Mouse (Mus musculus): ENCODE data around the gene Mapk11. TPM values are rescaled to one million over a fixed set of nuclear protein-coding genes. Genes with fewer than 3 reads are reported as not detected.

Mapk11 gene
- total RNA-seq, 1 experiment from 2014 or later = 47.4 TPM

GRCm38 (mm10) chr15:89146537-89146936 lies 2.9 kb downstream of the Mapk11 start:
- ATAC-seq (ENCODE audit: extremely low read depth, insufficient number of reproducible peaks, low FRiP score, poor library complexity, severe bottlenecking) = peak; percentile 21; the same call in 1 of the 2 replicates

GRCm38 (mm10) chr15:89145813-89146350 lies 3.5 kb downstream of the Mapk11 start:
- ATAC-seq (ENCODE audit: extremely low read depth, insufficient number of reproducible peaks, low FRiP score, poor library complexity, severe bottlenecking) = no peak

DNA sequence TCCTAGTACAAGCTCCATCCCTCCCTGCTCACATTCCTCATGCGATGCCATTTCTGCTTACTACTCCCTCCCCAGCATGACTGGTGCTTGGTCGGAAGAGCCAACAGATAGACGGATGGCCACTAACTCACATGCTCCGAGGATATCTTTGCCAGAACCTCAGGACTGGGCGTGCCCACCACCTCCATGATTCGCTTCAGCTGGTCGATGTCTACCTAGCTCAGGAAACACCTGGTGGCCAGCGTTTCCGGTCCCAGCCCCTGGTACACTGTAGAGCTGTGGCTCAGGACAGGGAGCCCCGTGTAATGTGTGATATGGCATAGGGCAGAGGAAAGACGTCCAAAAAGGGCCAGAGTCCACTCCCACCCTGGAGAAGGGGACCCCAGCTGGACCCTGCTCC lies 4.5 kb downstream of the Mapk11 start:
- ATAC-seq (ENCODE audit: extremely low read depth, insufficient number of reproducible peaks, low FRiP score, poor library complexity, severe bottlenecking) = no peak

DNA sequence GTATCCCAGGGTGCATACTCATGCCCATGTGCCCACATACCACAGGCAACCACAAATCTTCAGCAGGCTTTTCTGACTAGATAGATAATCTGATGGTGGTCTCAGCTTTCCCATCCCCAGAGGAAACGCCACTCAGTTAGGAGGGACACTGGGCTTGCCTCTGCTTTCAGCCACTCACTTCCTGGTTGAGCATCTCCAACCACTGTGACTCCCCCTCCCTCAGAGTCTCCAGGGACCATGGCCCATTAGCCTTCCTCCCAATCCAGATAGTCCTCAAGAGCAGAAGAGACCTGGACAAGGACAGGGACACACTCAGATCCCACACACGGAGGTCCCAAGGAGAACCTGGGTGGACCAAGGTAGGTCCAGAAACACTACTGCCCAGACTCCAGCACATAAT lies 6.3 kb downstream of the Mapk11 start:
- ATAC-seq (ENCODE audit: extremely low read depth, insufficient number of reproducible peaks, low FRiP score, poor library complexity, severe bottlenecking) = no peak

- ATAC-seq (ENCODE audit: extremely low read depth, insufficient number of reproducible peaks, low FRiP score, poor library complexity, severe bottlenecking) = no peak
Measured at GRCm38 (mm10) chr15:89141905-89142304, 7.5 kb downstream of the Mapk11 start.

DNA sequence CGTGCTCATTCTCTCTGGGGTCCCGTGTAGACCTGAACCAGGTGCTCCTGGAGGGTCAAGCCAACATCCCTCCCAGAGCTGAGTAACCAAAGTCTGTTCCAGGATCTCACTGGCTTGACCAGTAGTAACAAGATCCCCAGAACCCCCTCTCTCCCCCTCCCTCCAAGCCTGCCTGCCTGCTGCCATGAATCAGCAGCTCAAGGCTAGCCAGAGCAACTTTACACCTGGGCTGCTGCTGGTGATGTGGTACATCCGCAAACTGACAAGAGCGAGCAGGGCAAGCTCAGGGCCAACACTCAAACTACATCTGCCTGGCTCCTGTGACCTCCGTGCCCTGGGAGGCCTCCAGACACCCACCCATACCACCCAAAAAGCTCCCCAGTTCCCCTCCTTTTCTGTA lies 8.0 kb downstream of the Mapk11 start:
- ATAC-seq (ENCODE audit: extremely low read depth, insufficient number of reproducible peaks, low FRiP score, poor library complexity, severe bottlenecking) = no peak

GRCm38 (mm10) chr15:89140659-89141252 lies 8.7 kb downstream of the Mapk11 start, which contains the start of gene Mapk12:
Gene Mapk12, minus strand, starts transcription at chr15:89140703.
- ATAC-seq (ENCODE audit: extremely low read depth, insufficient number of reproducible peaks, low FRiP score, poor library complexity, severe bottlenecking) = no peak

GRCm38 (mm10) chr15:89140048-89140658 lies 9.3 kb downstream of the Mapk11 start:
- no peak for ATAC-seq (ENCODE audit: extremely low read depth, insufficient number of reproducible peaks, low FRiP score, poor library complexity, severe bottlenecking)

DNA sequence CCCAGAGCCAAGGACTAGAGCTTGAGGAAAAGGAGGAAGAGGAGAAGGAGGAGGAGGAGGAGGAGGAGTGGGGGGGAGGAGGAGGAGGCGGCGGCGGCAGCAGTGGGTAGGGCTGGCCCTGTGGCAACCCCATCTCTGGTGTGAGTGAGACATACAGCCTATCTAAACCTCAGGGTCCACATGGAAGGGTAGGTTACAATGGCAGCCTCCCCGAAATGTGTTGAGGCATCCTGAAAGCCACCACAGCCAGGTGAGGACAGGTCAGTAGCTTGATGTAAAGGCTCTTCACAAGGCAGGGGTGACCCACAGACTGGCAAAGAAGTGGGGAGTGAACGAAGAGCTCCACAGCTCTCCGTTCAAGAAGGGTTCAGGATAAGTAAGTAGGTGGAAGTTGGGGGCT lies 10.9 kb downstream of the Mapk11 start:
- ATAC-seq (ENCODE audit: extremely low read depth, insufficient number of reproducible peaks, low FRiP score, poor library complexity, severe bottlenecking) = no peak

DNA sequence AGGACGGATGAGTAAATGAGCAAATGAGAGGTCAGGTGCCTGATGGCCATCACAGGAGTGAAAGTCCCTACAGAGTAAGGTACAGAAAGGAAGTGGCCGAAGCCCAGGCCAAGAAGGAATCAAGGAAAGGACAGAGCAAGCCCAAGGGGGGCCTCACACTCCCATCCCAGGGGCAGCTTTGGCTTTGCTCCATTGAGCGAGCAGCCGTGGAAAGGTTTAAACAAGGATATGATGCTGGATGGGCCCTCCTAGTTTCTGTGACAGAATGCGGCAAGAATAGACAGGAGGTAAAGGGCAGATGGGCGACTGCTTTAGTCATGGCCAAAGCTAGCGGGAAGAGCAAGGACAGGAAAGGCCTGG lies 11.4 kb downstream of the Mapk11 start:
- ATAC-seq (ENCODE audit: extremely low read depth, insufficient number of reproducible peaks, low FRiP score, poor library complexity, severe bottlenecking) = no peak

GRCm38 (mm10) chr15:89137378-89138045 lies 11.9 kb downstream of the Mapk11 start:
- no peak for ATAC-seq (ENCODE audit: extremely low read depth, insufficient number of reproducible peaks, low FRiP score, poor library complexity, severe bottlenecking)

- no peak for ATAC-seq (ENCODE audit: extremely low read depth, insufficient number of reproducible peaks, low FRiP score, poor library complexity, severe bottlenecking)
Measured at GRCm38 (mm10) chr15:89136461-89137155, 12.8 kb downstream of the Mapk11 start.

- peak; percentile 77 for ATAC-seq (ENCODE audit: extremely low read depth, insufficient number of reproducible peaks, low FRiP score, poor library complexity, severe bottlenecking)
Measured at GRCm38 (mm10) chr15:89131316-89131715, 18.1 kb downstream of the Mapk11 start.

GRCm38 (mm10) chr15:89130245-89130644 lies 19.2 kb downstream of the Mapk11 start:
- ATAC-seq (ENCODE audit: extremely low read depth, insufficient number of reproducible peaks, low FRiP score, poor library complexity, severe bottlenecking) = no peak

DNA sequence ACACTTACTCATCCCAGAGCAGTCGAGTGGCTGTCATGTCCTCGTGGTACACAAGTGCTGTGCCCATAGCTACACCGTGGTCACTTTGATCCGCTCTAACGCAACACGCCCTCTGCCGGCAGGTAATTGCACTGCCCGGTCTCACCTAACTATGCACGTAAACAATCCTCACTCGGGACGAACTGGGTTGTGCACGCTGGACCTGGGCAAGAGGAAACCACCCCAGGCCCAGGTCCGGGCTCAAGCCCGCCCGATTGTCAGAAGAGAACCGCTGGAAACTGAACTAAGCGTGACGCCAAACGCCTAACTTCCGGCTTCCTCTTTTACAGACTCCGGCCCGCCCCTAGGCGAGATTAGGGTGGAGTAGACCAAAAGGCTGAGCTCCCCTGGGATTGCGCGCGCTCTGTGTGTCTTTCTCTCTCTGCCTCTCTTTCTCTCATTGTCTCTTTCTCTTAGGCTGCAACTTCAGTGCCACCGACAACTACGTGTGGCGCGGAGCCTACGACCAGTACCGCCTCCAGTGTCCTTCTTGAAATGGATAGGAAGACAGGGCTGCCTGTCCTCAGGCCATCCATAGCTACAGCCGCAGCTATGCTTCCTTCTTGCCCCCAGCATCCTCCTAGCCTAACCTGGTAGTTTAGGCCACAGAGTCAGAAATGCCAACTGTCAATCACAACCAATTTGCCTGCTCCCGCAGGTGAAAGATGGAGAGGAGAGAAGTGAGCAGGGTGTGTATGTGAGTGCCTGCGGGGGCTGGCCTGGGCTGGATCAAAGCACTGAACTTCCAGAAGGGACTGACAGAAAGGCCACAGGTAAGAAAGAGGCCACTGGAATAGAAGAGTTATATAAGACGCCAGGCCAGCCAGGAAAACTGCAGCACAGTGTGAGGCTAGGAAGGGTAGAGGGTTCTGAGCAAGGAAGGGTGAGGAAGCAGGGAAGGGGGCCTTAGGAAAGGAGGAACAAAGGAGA lies 20.8 kb downstream of the Mapk11 start, which contains the start of gene Hdac10:
Gene Hdac10, minus strand, starts transcription at position 319 of the 969 bp plus-strand sequence.
- ATAC-seq (ENCODE audit: extremely low read depth, insufficient number of reproducible peaks, low FRiP score, poor library complexity, severe bottlenecking) = peak; percentile 70

GRCm38 (mm10) chr15:89127364-89127940 lies 22.0 kb downstream of the Mapk11 start:
- ATAC-seq (ENCODE audit: extremely low read depth, insufficient number of reproducible peaks, low FRiP score, poor library complexity, severe bottlenecking) = no peak

DNA sequence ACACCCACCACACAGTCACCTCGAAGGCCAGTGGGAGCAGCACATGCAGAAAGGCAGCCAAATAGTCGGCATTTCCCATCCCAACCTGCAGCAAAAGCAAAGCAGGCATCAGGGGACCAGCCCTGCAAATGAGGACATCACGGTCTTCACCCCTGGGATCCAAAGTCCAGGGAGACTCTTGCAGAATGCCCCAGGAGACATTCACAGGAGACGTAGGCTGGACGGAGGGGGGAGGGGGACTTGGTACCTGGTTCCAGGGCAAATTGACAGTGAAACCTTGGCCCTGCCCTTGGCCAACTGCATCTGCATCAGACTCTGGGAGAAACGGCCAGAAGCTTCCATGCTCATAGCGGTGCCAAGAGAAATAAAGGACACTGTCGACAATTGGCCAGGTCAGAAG lies 22.8 kb downstream of the Mapk11 start:
- ATAC-seq (ENCODE audit: extremely low read depth, insufficient number of reproducible peaks, low FRiP score, poor library complexity, severe bottlenecking) = no peak

DNA sequence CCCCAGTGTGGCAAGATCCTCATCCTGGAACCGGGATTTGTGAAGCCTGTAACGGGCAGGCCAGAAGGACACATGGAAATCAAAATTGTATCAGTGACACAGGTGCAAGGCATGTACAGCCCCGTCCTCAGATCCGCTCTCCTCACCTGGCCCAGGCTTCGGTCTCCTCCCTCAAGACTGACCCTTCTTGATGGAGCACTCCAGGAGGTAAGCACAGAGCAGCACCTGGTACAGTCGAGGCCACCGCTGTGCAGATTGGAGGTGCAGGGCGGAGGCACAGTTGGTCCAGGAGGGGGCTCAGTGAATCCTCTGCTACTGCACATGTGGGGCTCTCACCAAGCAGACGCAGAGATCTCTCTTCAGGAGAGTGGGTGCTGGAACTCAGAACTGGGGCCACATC lies 24.1 kb downstream of the Mapk11 start:
- ATAC-seq (ENCODE audit: extremely low read depth, insufficient number of reproducible peaks, low FRiP score, poor library complexity, severe bottlenecking) = no peak
